Mouse (Mus musculus) lung, postnatal 0 days (tissue): Measurements from ENCODE around the gene Ilf3.

Experiments
- CTCF ChIP-seq: IDR thresholded peaks from 2 replicates; pipeline ENCODE4 v1.5.1; 2016; ENCODE audit warnings: antibody characterized with exemption, mild to moderate bottlenecking
- EP300 ChIP-seq: IDR thresholded peaks from 2 replicates; pipeline ENCODE4 v1.6.1; 2016; ENCODE audit warnings: antibody characterized with exemption, mild to moderate bottlenecking, control low read depth

DNA sequence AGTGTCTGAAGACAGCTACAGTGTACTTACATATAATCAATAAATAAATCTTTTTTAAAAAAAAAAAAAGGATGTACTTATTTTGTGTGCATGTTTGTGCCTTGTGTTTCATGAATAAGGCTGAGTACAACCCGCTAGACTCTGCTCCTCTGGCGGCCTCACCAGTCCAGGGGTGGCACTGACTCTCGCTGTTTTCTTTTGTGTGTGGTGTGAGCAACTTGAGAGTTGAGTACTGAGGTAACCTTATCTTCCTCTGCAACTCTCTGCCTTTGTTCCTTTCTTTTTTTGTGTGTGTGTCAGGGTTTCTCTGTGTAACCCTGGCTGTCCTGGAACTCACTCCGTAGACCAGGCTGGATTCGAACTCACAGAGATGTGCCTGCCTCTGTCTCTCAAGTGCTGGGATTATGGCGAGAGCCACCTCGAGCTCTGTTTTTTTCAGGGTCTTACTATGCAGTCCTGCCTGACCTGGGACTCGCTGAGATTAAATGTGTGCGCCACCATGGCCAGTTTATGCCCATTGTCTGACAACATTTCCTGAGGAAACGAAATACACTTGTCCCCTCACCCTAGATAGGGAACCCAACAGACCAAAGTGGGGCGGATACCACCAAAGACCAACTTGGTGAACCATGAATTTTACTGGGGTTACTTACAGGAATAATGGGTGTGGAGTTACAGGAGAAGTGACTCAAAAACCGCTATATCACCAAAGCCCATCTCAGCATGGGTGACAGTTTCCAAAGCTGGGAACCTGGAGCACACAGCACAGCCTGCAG is 36.1 kb upstream of the Ilf3 start:
- no peak for TF ChIP-seq CTCF
- no peak for TF ChIP-seq EP300
